Mouse (Mus musculus) CH12.LX (cell line): ENCODE data around the gene Kcnn1.

Source experiments
- CTCF ChIP-seq, 2 experiments: IDR thresholded peaks in 1 of 2; conservative IDR thresholded peaks in 1 of 2; 2 replicates each; pipeline ENCODE4 v1.5.1; 2011 to 2012; ENCODE audit warnings: low read depth in 2 of 2, low read length in 2 of 2, improper control_type of control experiment in 1 of 2, inconsistent platforms in 1 of 2, mild to moderate bottlenecking in 1 of 2, moderate library complexity in 1 of 2
- EP300 ChIP-seq: IDR thresholded peaks from 2 replicates; pipeline ENCODE4 v1.6.1; 2011; ENCODE audit warnings: low read length, improper control_type of control experiment
- HCFC1 ChIP-seq: IDR thresholded peaks from 2 replicates; pipeline ENCODE4 v1.6.1; 2012; ENCODE audit warnings: low read depth, mild to moderate bottlenecking, inconsistent platforms, low read length, improper control_type of control experiment
- POLR2A ChIP-seq: IDR thresholded peaks from 2 replicates; pipeline ENCODE4 v1.6.1; 2011; ENCODE audit warnings: low read depth, mild to moderate bottlenecking, improper control_type of control experiment, low read length
- TBP ChIP-seq: conservative IDR thresholded peaks from 2 replicates; pipeline ENCODE4 v1.6.1; 2011; ENCODE audit warnings: low read depth, low read length, improper control_type of control experiment
- ZMIZ1 ChIP-seq: IDR thresholded peaks from 2 replicates; pipeline ENCODE4 v1.6.1; 2012; ENCODE audit warnings: low read depth, mild to moderate bottlenecking, inconsistent platforms, low read length, improper control_type of control experiment

GRCm38 (mm10) chr8:70884683-70885082 lies 21.6 kb upstream of the Kcnn1 start:
- TF ChIP-seq TBP (no peak), POLR2A (no peak), CTCF (conservative IDR thresholded peaks at IDR 0.05 in 1 of 2, IDR thresholded peaks at IDR 0.05 in 1 of 2; ENCODE audit: low read depth in 2 of 2, low read length in 2 of 2) (no peak), HCFC1 (no peak), EP300 (no peak), ZMIZ1 (no peak)
